Comparison of ENCODE assay signal across 30 mouse cellular contexts in genomic region chr7:101403831-101404230, GRCm38 (mm10). TPM values are rescaled to one million over a fixed set of nuclear protein-coding genes. Genes with fewer than 3 reads are reported as not detected.
A peak's percentile ranks its signal among the peaks of the same experiment; 100 is the strongest.
DNase-seq lines count a peak whose midpoint lies in the region; ATAC-seq and TF ChIP-seq lines count a peak whose summit lies in the region.
"Had no signal": no experiment of that assay in that cellular context is flagged by ENCODE, and none has a peak within 500 bp of the region (broad histone marks: within the 10 kb centered on the region; RNA-seq: fewer than 3 reads in every experiment).

No protein-coding gene starts in this region.

- no peaks in the 10 kb centered on the region for H3K27me3 ChIP-seq in kidney, postnatal 0 days (ENCODE audit: insufficient read depth, low read length)
- H3K27me3 ChIP-seq: forebrain, embryonic 13.5 days; hindbrain, embryonic 13.5 days; liver, embryonic 13.5 days; megakaryocyte, embryonic 14.5 days; neural tube, embryonic 12.5 days had no signal

- no peak overlapping the region for H3K4me2 ChIP-seq in kidney, postnatal 0 days (ENCODE audit: low read length)
- H3K4me2 ChIP-seq: forebrain, embryonic 13.5 days; heart, embryonic 11.5 days; hindbrain, embryonic 13.5 days; liver, embryonic 13.5 days; neural tube, embryonic 12.5 days had no signal

- TF ChIP-seq CTCF in gastrocnemius, adult 2 months (IDR thresholded peaks at IDR 0.05) = peak; percentile 34
- TF ChIP-seq CTCF in kidney, postnatal 0 days (IDR thresholded peaks at IDR 0.05; ENCODE audit: low read depth) = peak; percentile 50
- peak; percentile 48 for TF ChIP-seq CTCF in lung, adult 2 months (IDR thresholded peaks at IDR 0.05; ENCODE audit: insufficient read depth, low read length)
- peak; percentile 28; the same call in 1 of the 2 replicates for TF ChIP-seq CTCF in cortical plate, adult 2 months (IDR thresholded peaks at IDR 0.05; ENCODE audit: extremely low read depth, insufficient read depth, low read length)

- no peaks in the 10 kb centered on the region for H3K4me1 ChIP-seq in kidney, postnatal 0 days (replicated peaks; ENCODE audit: insufficient read depth, low read length)
- no peaks in the 10 kb centered on the region for H3K4me1 ChIP-seq in lung, adult 2 months (ENCODE audit: control insufficient read depth, insufficient read depth, low read length)
- H3K4me1 ChIP-seq in cortical plate, adult 2 months (ENCODE audit: control insufficient read depth, insufficient read depth, low read length) = no peaks in the 10 kb centered on the region
- H3K4me1 ChIP-seq: forebrain, embryonic 13.5 days; hindbrain, embryonic 13.5 days; limb, embryonic 10.5 days; liver, embryonic 13.5 days; neural tube, embryonic 12.5 days had no signal

- no peak for TF ChIP-seq POLR2A in lung, adult 2 months (IDR thresholded peaks at IDR 0.05; ENCODE audit: borderline replicate concordance, extremely low read depth, low read depth, low read length)
- no peak for TF ChIP-seq POLR2A in cortical plate, adult 2 months (IDR thresholded peaks at IDR 0.05; ENCODE audit: extremely low read depth, insufficient read depth, low read length)

- H3K9me3 ChIP-seq in kidney, postnatal 0 days (replicated peaks; ENCODE audit: low read length) = no peaks in the 10 kb centered on the region
- H3K9me3 ChIP-seq: forebrain, embryonic 13.5 days; hindbrain, embryonic 13.5 days; limb, embryonic 10.5 days; liver, embryonic 13.5 days; neural tube, embryonic 12.5 days had no signal

- DNase-seq in gastrocnemius, adult 2 months = no peak
- DNase-seq in gastrocnemius, postnatal 36 days = no peak
- no peak for DNase-seq in kidney, postnatal 0 days (ENCODE audit: low spot score)
- DNase-seq in kidney, postnatal 25 days = no peak
- DNase-seq in lung, adult 2 months = no peak
- no peak for DNase-seq in lung, postnatal 10 days
- no peak for DNase-seq in spleen, postnatal 36 days (ENCODE audit: low spot score in 2 of 2)
- DNase-seq: adrenal gland, postnatal 36 days; cerebellum, adult 11 months; cerebellum, adult 9-11 months; kidney, adult 9 months; kidney, postnatal 4 days; liver, embryonic 13.5 days; lung, postnatal 14 days; midbrain, embryonic 14.5 days; right cerebral cortex, postnatal 14 days; thymus, postnatal 14 days had no signal

- no peak overlapping the region for H3K4me3 ChIP-seq in gastrocnemius, adult 2 months
- no peak overlapping the region for H3K4me3 ChIP-seq in kidney, postnatal 0 days (replicated peaks; ENCODE audit: low read depth, low read length)
- H3K4me3 ChIP-seq in lung, adult 2 months (replicated peaks; ENCODE audit: extremely low read depth, low read depth, low read length) = no peak overlapping the region
- no peak overlapping the region for H3K4me3 ChIP-seq in cortical plate, adult 2 months (ENCODE audit: insufficient read depth, low read length)
- H3K4me3 ChIP-seq: erythroblast, embryonic 14.5 days; forebrain, embryonic 13.5 days; hindbrain, embryonic 13.5 days; limb, embryonic 10.5 days; liver, embryonic 13.5 days; megakaryocyte, embryonic 14.5 days; neural tube, embryonic 12.5 days had no signal

- no peak for ATAC-seq in kidney, postnatal 0 days (replicated peaks; ENCODE audit: low FRiP score, low read depth)
- ATAC-seq: CD4-positive, CD25-positive, alpha-beta regulatory T cell, adult 4 months; forebrain, embryonic 13.5 days; inflammation-experienced regulatory T-cells, adult 6 months had no signal

- intact Hi-C loops in gastrocnemius, adult 2 months (cut with DNase I) = no loop called here
- intact Hi-C loops in gastrocnemius, postnatal 36 days (cut with DNase I) = loop anchor here (1.0 kb wide), 1 partner anchor 19 kb away; no protein-coding TSS in a partner anchor

- H3K36me3 ChIP-seq in kidney, postnatal 0 days (ENCODE audit: insufficient read depth, low read length) = peaks cover 74% of the 10 kb centered on the region
- H3K36me3 ChIP-seq: neural tube, embryonic 12.5 days had no signal

- WGBS in kidney, postnatal 0 days = 90% methylated on average over 5 of the region's 5 CpGs
- 91% methylated on average over 5 of the region's 5 CpGs for WGBS in lung, adult 2 months

- H3K27ac ChIP-seq in gastrocnemius, adult 2 months = no peak overlapping the region
- H3K27ac ChIP-seq in kidney, postnatal 0 days = no peak overlapping the region
- no peak overlapping the region for H3K27ac ChIP-seq in cortical plate, adult 2 months (ENCODE audit: insufficient read depth, low read length)
- H3K27ac ChIP-seq: forebrain, embryonic 13.5 days; hindbrain, embryonic 13.5 days; limb, embryonic 10.5 days; liver, embryonic 13.5 days; neural tube, embryonic 12.5 days had no signal

- H3K9ac ChIP-seq in kidney, postnatal 0 days (ENCODE audit: low read depth, low read length) = no peak overlapping the region
- H3K9ac ChIP-seq: forebrain, embryonic 13.5 days; hindbrain, embryonic 13.5 days; liver, embryonic 13.5 days; neural tube, embryonic 12.5 days had no signal

RNA-seq across cellular contexts. Expression of gene Gm45837, which starts 6.9 kb away (rescaled TPM):
- not detected for total RNA-seq in gastrocnemius, adult 2 months (2021)
- total RNA-seq in gastrocnemius, postnatal 36 days (2021) = 1 to 10 TPM in 1 of 2 experiments, not detected in 1; 2.1 TPM
- 4.5 and 5.3 TPM in 2 replicates for polyA plus RNA-seq in kidney, postnatal 0 days (2015; fragmentation: Nextera tagmentation; extraction: Ambion mirVana)
- polyA plus RNA-seq in lung, adult 2 months (2012; rRNA removed) = 0.68 and 1.7 TPM in 2 replicates
- 0.56 and 0.59 TPM in 2 replicates for polyA plus RNA-seq in cortical plate, adult 2 months (2012; rRNA removed)
- total RNA-seq: ES-E14; heart, postnatal 25 days had no signal
- polyA plus RNA-seq: erythroblast, embryonic 14.5 days; forebrain, embryonic 13.5 days; heart, embryonic 11.5 days; hindbrain, embryonic 13.5 days; limb, embryonic 10.5 days; midbrain, embryonic 14.5 days; neural tube, embryonic 12.5 days; testis, adult 2 months had no signal

RNA-seq across cellular contexts. Expression of gene Pde2a, which starts 17.7 kb away (rescaled TPM):
- 10 to 100 TPM; 21.2 to 28.5 TPM for total RNA-seq in gastrocnemius, adult 2 months (2021)
- total RNA-seq in gastrocnemius, postnatal 36 days (2021) = 10 to 100 TPM; 17.6 to 22.7 TPM
- polyA plus RNA-seq in kidney, postnatal 0 days (2015; fragmentation: Nextera tagmentation; extraction: Ambion mirVana) = 21.0 and 22.1 TPM in 2 replicates
- 8.7 and 9.3 TPM in 2 replicates for polyA plus RNA-seq in lung, adult 2 months (2012; rRNA removed)
- 223 and 236 TPM in 2 replicates for polyA plus RNA-seq in cortical plate, adult 2 months (2012; rRNA removed)

RNA-seq across cellular contexts. Expression of gene Arap1, which starts 56.0 kb away (rescaled TPM):
- total RNA-seq in gastrocnemius, adult 2 months (2021) = 10 to 100 TPM; 19.9 to 30.6 TPM
- total RNA-seq in gastrocnemius, postnatal 36 days (2021) = 10 to 100 TPM; 15.6 to 25.5 TPM
- 65.8 and 70.4 TPM in 2 replicates for polyA plus RNA-seq in kidney, postnatal 0 days (2015; fragmentation: Nextera tagmentation; extraction: Ambion mirVana)
- 157 and 188 TPM in 2 replicates for polyA plus RNA-seq in lung, adult 2 months (2012; rRNA removed)
- 16.3 and 19.1 TPM in 2 replicates for polyA plus RNA-seq in cortical plate, adult 2 months (2012; rRNA removed)
